8 mouse cellular contexts compared by ENCODE assay signal in the genomic region with DNA sequence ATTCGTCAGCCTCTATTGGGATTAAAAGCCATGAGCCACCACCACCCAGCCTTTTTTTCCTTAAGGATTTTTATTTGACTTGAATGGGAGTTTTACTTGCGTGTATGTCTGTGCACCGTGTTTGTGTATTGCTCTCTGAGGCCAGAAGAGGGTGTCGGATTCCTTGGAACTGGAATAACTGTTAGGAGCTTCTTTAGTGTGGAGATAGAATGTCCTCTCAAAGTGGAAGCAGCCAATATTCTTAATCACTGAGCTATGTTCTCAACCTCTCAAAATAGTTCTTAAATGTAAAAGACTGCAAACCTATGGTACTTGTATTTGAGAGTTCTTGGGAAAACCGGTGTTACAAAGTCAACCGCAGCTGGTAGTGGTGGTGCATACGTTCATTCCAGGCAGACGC. TPM values are rescaled to one million over a fixed set of nuclear protein-coding genes. Genes with fewer than 3 reads are reported as not detected.
DNase-seq lines count a peak whose midpoint lies in the region; ATAC-seq and TF ChIP-seq lines count a peak whose summit lies in the region.

No protein-coding gene starts in this region.

- H3K36me3 ChIP-seq in heart, adult 2 months (ENCODE audit: control insufficient read depth, insufficient read depth, low read length), result peaks cover 17% of the 10 kb centered on the region
- H3K36me3 ChIP-seq in heart, embryonic 16.5 days (ENCODE audit: control insufficient read depth, insufficient read depth), result peaks cover 8% of the 10 kb centered on the region
- peaks cover 13% of the 10 kb centered on the region for H3K36me3 ChIP-seq in limb, embryonic 13.5 days
- H3K36me3 ChIP-seq in small intestine, adult 2 months (ENCODE audit: control insufficient read depth, insufficient read depth, low read length), result peaks cover 13% of the 10 kb centered on the region

- no peak for ATAC-seq in heart, embryonic 16.5 days (replicated peaks; ENCODE audit: extremely low read depth, insufficient read depth, low FRiP score)
- ATAC-seq in limb, embryonic 13.5 days (ENCODE audit: low FRiP score, low read depth), result no peak

- WGBS in heart, adult 2 months, result 40% methylated on average over 8 of the region's 8 CpGs
- WGBS in heart, embryonic 16.5 days, result 39% methylated on average over 8 of the region's 8 CpGs
- WGBS in limb, embryonic 13.5 days, result 35% methylated on average over 8 of the region's 8 CpGs
- 19% methylated on average over 8 of the region's 8 CpGs for WGBS in small intestine, adult 2 months

- intact Hi-C loops in heart, adult 2 months (cut with DNase I), result loop anchor here (2.0 to 10.0 kb wide), 5 partner anchors 30 to 259 kb away; a partner anchor contains a TSS
- intact Hi-C loops in heart, postnatal 36 days (cut with DNase I), result loop anchor here (2.0 to 5.0 kb wide), 2 partner anchors 28 to 254 kb away; no protein-coding TSS in a partner anchor
- intact Hi-C loops in left cerebral cortex, postnatal 25 days (cut with DNase I), result no loop called here

- no peak overlapping the region for H3K9ac ChIP-seq in heart, adult 2 months (ENCODE audit: low read depth, low read length)
- H3K9ac ChIP-seq in heart, embryonic 16.5 days (ENCODE audit: low read length), result peak overlapping the region; percentile 93
- H3K9ac ChIP-seq in limb, embryonic 13.5 days, result peak overlapping the region; percentile 82

- peak overlapping the region; percentile 98 for H3K27ac ChIP-seq in heart, adult 2 months
- peak overlapping the region; percentile 99 for H3K27ac ChIP-seq in heart, embryonic 16.5 days (ENCODE audit: low read length)
- H3K27ac ChIP-seq in limb, embryonic 13.5 days, result peak overlapping the region; percentile 98
- H3K27ac ChIP-seq in small intestine, adult 2 months (ENCODE audit: insufficient read depth, low read depth, low read length), result 0 out of 2 replicates have a peak overlapping the region, but pooled peaks have one; percentile 7

- TF ChIP-seq POLR2A in heart, adult 2 months (IDR thresholded peaks at IDR 0.05; ENCODE audit: insufficient read depth, low read depth, low read length), result no peak
- no peak for TF ChIP-seq POLR2A in small intestine, adult 2 months (IDR thresholded peaks at IDR 0.05; ENCODE audit: low read depth, low read length)

- peak overlapping the region; percentile 93 for H3K4me3 ChIP-seq in heart, adult 2 months
- H3K4me3 ChIP-seq in heart, embryonic 16.5 days (ENCODE audit: low read length), result peak overlapping the region; percentile 89
- H3K4me3 ChIP-seq in limb, embryonic 13.5 days, result peak overlapping the region; percentile 67
- no peak overlapping the region for H3K4me3 ChIP-seq in small intestine, adult 2 months (ENCODE audit: low read depth, low read length)

- peaks cover 6% of the 10 kb centered on the region for H3K4me1 ChIP-seq in heart, adult 2 months (ENCODE audit: control insufficient read depth, insufficient read depth, low read length)
- H3K4me1 ChIP-seq in heart, embryonic 16.5 days (ENCODE audit: control insufficient read depth, insufficient read depth, low read length), result peaks cover 17% of the 10 kb centered on the region
- peaks cover 11% of the 10 kb centered on the region for H3K4me1 ChIP-seq in limb, embryonic 13.5 days
- peaks cover 7% of the 10 kb centered on the region; the same call in 1 of the 2 replicates for H3K4me1 ChIP-seq in small intestine, adult 2 months (ENCODE audit: control insufficient read depth, insufficient read depth, insufficient read length, low read length)

- 0 out of 2 replicates have a peak, but pooled peaks cover 1% of the 10 kb centered on the region for H3K79me2 ChIP-seq in heart, adult 2 months (replicated peaks; ENCODE audit: control insufficient read depth, insufficient read depth, low read length)

- H3K4me2 ChIP-seq in heart, embryonic 16.5 days (ENCODE audit: low read depth, low read length), result peak overlapping the region; percentile 71
- peak overlapping the region; percentile 64 for H3K4me2 ChIP-seq in limb, embryonic 13.5 days (replicated peaks)

- no peak for DNase-seq in heart, adult 2 months
- no peak for DNase-seq in heart, postnatal 36 days
- DNase-seq in brain, adult 2 months (ENCODE audit: low read depth, low spot score), result peak; percentile 63
- no peak for DNase-seq in spleen, adult 12 weeks (ENCODE audit: low spot score)
- no peak for DNase-seq in left cerebral cortex, postnatal 25 days (ENCODE audit: low spot score in 2 of 2)

- no peak for TF ChIP-seq EP300 in heart, adult 2 months (IDR thresholded peaks at IDR 0.05; ENCODE audit: insufficient read depth, low read depth, low read length)

- peak; percentile 51 for TF ChIP-seq CTCF in heart, adult 2 months (IDR thresholded peaks at IDR 0.05)
- TF ChIP-seq CTCF in small intestine, adult 2 months (IDR thresholded peaks at IDR 0.05; ENCODE audit: extremely low read depth, insufficient read length, insufficient replicate concordance, low read depth, low read length), result no peak

- no peaks in the 10 kb centered on the region for H3K27me3 ChIP-seq in heart, adult 2 months (ENCODE audit: control insufficient read depth, insufficient read depth, low read length)
- H3K27me3 ChIP-seq in heart, embryonic 16.5 days (ENCODE audit: control insufficient read depth, insufficient read depth, low read length), result no peaks in the 10 kb centered on the region
- H3K27me3 ChIP-seq in limb, embryonic 13.5 days, result no peaks in the 10 kb centered on the region
- no peaks in the 10 kb centered on the region for H3K27me3 ChIP-seq in small intestine, adult 2 months (ENCODE audit: control insufficient read depth, insufficient read depth, low read length)

- no peaks in the 10 kb centered on the region for H3K9me3 ChIP-seq in heart, embryonic 16.5 days (replicated peaks; ENCODE audit: control insufficient read depth, low read length)
- no peaks in the 10 kb centered on the region for H3K9me3 ChIP-seq in limb, embryonic 13.5 days

RNA-seq across cellular contexts. Expression of a gene that starts 0.5 kb away (rescaled TPM):
- 10 to 100 TPM; 53.1 to 55.8 TPM for total RNA-seq in heart, adult 2 months (2021)
- polyA plus RNA-seq in heart, adult 2 months (2012; rRNA removed), result 15.3 and 16.7 TPM in 2 replicates
- 10 to 100 TPM; 52.1 to 58.8 TPM for total RNA-seq in heart, postnatal 36 days (2021)
- 27.7 and 29.8 TPM in 2 replicates for polyA plus RNA-seq in heart, embryonic 16.5 days (2015; fragmentation: Nextera tagmentation; extraction: Ambion mirVana)
- polyA plus RNA-seq in limb, embryonic 13.5 days (2015; fragmentation: Nextera tagmentation; extraction: Ambion mirVana), result 48.3 and 49.7 TPM in 2 replicates
- polyA plus RNA-seq in small intestine, adult 2 months (2012; rRNA removed), result 22.6 and 52.6 TPM in 2 replicates
- 100 to 1,000 TPM; 101 to 116 TPM for total RNA-seq in left cerebral cortex, postnatal 25 days (2021)

RNA-seq across cellular contexts. Expression of a gene that starts 8.1 kb away (rescaled TPM):
- total RNA-seq in heart, adult 2 months (2021), result 1 to 10 TPM; 7.8 to 8.2 TPM
- polyA plus RNA-seq in heart, adult 2 months (2012; rRNA removed), result 7.9 and 9.3 TPM in 2 replicates
- 10 to 100 TPM; 10.3 to 10.5 TPM for total RNA-seq in heart, postnatal 36 days (2021)
- 8.7 and 9.2 TPM in 2 replicates for polyA plus RNA-seq in heart, embryonic 16.5 days (2015; fragmentation: Nextera tagmentation; extraction: Ambion mirVana)
- 18.3 and 18.9 TPM in 2 replicates for polyA plus RNA-seq in limb, embryonic 13.5 days (2015; fragmentation: Nextera tagmentation; extraction: Ambion mirVana)
- 5.4 and 9.5 TPM in 2 replicates for polyA plus RNA-seq in small intestine, adult 2 months (2012; rRNA removed)
- 10 to 100 TPM; 10.6 to 11.6 TPM for total RNA-seq in left cerebral cortex, postnatal 25 days (2021)

RNA-seq across cellular contexts. Expression of a gene that starts 32.2 kb away (rescaled TPM):
- 10 to 100 TPM; 31.2 to 33.9 TPM for total RNA-seq in heart, adult 2 months (2021)
- polyA plus RNA-seq in heart, adult 2 months (2012; rRNA removed), result 13.4 and 16.4 TPM in 2 replicates
- total RNA-seq in heart, postnatal 36 days (2021), result 10 to 100 TPM; 32.2 to 35.0 TPM
- polyA plus RNA-seq in heart, embryonic 16.5 days (2015; fragmentation: Nextera tagmentation; extraction: Ambion mirVana), result 8.3 and 8.9 TPM in 2 replicates
- 15.0 and 15.3 TPM in 2 replicates for polyA plus RNA-seq in limb, embryonic 13.5 days (2015; fragmentation: Nextera tagmentation; extraction: Ambion mirVana)
- 26.4 and 41.8 TPM in 2 replicates for polyA plus RNA-seq in small intestine, adult 2 months (2012; rRNA removed)
- 10 to 100 TPM; 56.2 to 56.9 TPM for total RNA-seq in left cerebral cortex, postnatal 25 days (2021)

RNA-seq across cellular contexts. Expression of a gene that starts 49.9 kb away (rescaled TPM):
- not detected for total RNA-seq in heart, adult 2 months (2021)
- polyA plus RNA-seq in heart, adult 2 months (2012; rRNA removed), result not detected in 2 replicates
- total RNA-seq in heart, postnatal 36 days (2021), result not detected
- polyA plus RNA-seq in heart, embryonic 16.5 days (2015; fragmentation: Nextera tagmentation; extraction: Ambion mirVana), result 3.8 and 3.9 TPM in 2 replicates
- polyA plus RNA-seq in limb, embryonic 13.5 days (2015; fragmentation: Nextera tagmentation; extraction: Ambion mirVana), result 6.4 and 8.8 TPM in 2 replicates
- 3.0 and 4.8 TPM in 2 replicates for polyA plus RNA-seq in small intestine, adult 2 months (2012; rRNA removed)
- total RNA-seq in left cerebral cortex, postnatal 25 days (2021), result not detected

RNA-seq across cellular contexts. Expression of a gene that starts 51.8 kb away (rescaled TPM):
- 10 to 100 TPM; 23.1 to 28.0 TPM for total RNA-seq in heart, adult 2 months (2021)
- 45.6 and 61.6 TPM in 2 replicates for polyA plus RNA-seq in heart, adult 2 months (2012; rRNA removed)
- total RNA-seq in heart, postnatal 36 days (2021), result 10 to 100 TPM; 25.8 to 28.1 TPM
- 31.6 and 31.8 TPM in 2 replicates for polyA plus RNA-seq in heart, embryonic 16.5 days (2015; fragmentation: Nextera tagmentation; extraction: Ambion mirVana)
- 37.6 and 42.3 TPM in 2 replicates for polyA plus RNA-seq in limb, embryonic 13.5 days (2015; fragmentation: Nextera tagmentation; extraction: Ambion mirVana)
- 30.3 and 81.2 TPM in 2 replicates for polyA plus RNA-seq in small intestine, adult 2 months (2012; rRNA removed)
- total RNA-seq in left cerebral cortex, postnatal 25 days (2021), result 10 to 100 TPM; 27.1 to 32.2 TPM

Comparison
In these comparisons a context has a peak if more than half of its experiments do, and no peak if none do; other contexts are left out.
1. H3K27ac ChIP-seq: peak in every context shown above with its lines; median percentile 99 in heart, embryonic 16.5 days; 98 in heart, adult 2 months; 98 in limb, embryonic 13.5 days; 7 in small intestine, adult 2 months.